Mouse (Mus musculus): ENCODE results near the gene Rwdd2b.

DNA sequence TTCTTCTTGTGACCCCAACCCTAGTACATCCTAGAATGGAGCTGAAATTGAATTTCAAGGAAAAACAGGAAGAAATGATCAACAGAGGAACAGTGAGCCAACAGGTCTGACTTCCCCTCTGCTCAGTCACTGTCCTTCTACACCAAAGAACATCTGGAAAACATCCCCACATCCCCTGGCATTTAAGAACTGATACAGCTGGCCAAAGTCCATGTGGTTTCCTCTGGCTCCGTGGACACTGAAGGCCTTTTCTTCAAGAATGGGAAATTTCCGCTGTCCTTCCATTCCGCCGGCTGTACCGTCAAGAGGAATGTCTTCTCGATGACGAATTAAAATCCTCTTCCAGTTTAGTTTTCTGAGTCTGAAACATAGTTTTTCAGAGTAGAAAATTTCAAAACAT, 6.1 kb downstream of the Rwdd2b start:
- TF ChIP-seq CTCF (IDR thresholded peaks at IDR 0.05; ENCODE audit: low read depth, low read length) (no peak), POLR2A (IDR thresholded peaks at IDR 0.05; ENCODE audit: extremely low read depth, insufficient read depth, low read length) (no peak)

Data from liver, adult 2 months (tissue).